Mouse (Mus musculus): ENCODE data around the gene Vmn2r91. TPM values are rescaled to one million over a fixed set of nuclear protein-coding genes. Genes with fewer than 3 reads are reported as not detected.
"Not testable (repeated sequence)": the region's sequence is repeated elsewhere in the genome, so short reads cannot be mapped to it uniquely, and the experiment has no call there.

Gene Vmn2r91
- not detected in 2 replicates for polyA plus RNA-seq (2012; ENCODE audit: insufficient read depth, insufficient read length, missing spikeins)

DNA sequence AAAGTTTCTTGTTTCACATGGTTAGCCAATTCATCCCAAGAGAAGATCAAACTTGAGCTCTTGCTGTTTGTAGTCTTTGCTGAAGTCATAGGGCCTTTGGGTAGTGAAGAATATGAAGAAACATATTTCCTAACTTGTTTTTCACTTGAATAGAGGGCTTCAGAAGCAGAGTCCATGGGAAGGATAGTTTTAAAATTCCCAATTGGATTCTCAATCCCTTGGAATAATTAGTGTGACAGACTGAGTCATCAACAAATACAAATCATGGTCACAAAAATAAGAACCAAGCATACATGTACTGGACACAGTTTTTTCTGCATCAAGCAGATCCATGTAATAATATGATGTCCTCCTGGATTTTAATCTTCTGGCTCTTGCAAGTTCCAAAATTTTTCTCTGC is at the start of gene Vmn2r91:
Gene Vmn2r91, plus strand, starts transcription at position 301 of the 400 bp plus-strand sequence.
- H3K27ac ChIP-seq (replicated peaks; ENCODE audit: low read depth, low read length); H3K4me1 ChIP-seq (ENCODE audit: control insufficient read depth, insufficient read depth, insufficient read length, low read length); H3K4me3 ChIP-seq (ENCODE audit: insufficient read depth, low read depth, low read length): not testable (repeated sequence)

DNA sequence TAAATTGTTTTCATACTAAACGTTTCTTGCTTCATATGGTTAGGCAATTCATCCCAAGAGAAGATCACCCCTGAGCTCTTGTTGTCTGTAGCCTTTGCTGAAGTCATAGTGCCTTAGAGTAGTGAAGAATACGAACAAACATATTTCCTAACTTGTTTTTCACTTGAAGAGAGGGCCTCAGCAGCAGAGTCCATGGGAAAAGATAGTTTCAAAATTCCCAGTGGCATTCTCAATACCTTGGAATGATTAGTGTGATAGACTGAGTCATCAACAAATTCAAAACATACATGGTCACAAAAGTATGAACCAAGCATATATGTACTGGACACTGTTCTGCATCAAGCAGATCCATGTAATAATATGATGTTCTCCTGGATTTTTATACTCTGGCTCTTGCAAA is 35.7 kb upstream of the Vmn2r91 start, which contains the start of gene Vmn2r124:
Gene Vmn2r124, plus strand, starts transcription at position 301 of the 400 bp plus-strand sequence.
- no peaks in the 10 kb centered on the region for H3K4me1 ChIP-seq (ENCODE audit: control insufficient read depth, insufficient read depth, insufficient read length, low read length)
- H3K4me3 ChIP-seq (ENCODE audit: insufficient read depth, low read depth, low read length) = no peak within 1 kb of the TSS
- H3K27ac ChIP-seq (replicated peaks; ENCODE audit: low read depth, low read length) = no peak within 1 kb of the TSS

DNA sequence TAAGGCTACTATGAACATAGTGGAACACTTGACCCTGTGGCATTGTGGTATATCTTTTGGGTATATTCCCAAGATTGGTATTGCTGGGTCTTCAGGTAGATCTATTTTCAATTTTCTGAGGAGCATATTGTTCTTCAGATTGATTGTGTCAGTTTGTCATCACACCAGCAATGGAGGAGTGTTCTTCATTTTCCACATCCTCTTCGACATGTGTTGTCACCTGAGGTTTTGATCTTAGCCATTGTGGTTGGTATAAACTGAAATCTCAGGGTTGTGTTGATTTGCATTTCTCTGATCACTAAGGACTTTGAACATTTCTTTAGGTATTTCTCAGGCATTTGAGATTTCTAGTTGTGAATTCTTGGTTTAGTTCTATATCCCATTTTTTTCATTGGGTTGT is 10.8 kb downstream of the Vmn2r91 start:
- not testable (repeated sequence) for H3K4me1 ChIP-seq (ENCODE audit: control insufficient read depth, insufficient read depth, insufficient read length, low read length); H3K27ac ChIP-seq (replicated peaks; ENCODE audit: low read depth, low read length); H3K4me3 ChIP-seq (ENCODE audit: insufficient read depth, low read depth, low read length)

DNA sequence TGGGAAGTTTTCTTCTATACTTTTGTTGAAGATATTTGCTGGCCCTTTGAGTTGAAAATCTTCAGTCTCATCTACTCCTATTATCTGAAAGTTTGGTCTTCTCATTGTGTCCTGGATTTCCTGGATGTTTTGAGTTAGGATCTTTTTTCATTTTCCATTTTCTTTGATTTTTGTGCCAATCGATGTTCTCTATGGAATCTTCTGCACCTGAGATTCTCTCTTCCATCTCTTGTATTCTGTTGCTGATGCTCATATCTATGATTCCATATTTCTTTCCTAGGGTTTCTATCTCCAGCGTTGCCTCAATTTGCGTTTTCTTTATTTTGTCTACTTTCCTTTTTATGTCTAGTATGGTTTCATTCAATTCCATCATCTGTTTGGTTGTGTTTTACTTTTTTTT is 17.4 kb downstream of the Vmn2r91 start:
- not testable (repeated sequence) for H3K27ac ChIP-seq (replicated peaks; ENCODE audit: low read depth, low read length); H3K4me1 ChIP-seq (ENCODE audit: control insufficient read depth, insufficient read depth, insufficient read length, low read length); H3K4me3 ChIP-seq (ENCODE audit: insufficient read depth, low read depth, low read length)

DNA sequence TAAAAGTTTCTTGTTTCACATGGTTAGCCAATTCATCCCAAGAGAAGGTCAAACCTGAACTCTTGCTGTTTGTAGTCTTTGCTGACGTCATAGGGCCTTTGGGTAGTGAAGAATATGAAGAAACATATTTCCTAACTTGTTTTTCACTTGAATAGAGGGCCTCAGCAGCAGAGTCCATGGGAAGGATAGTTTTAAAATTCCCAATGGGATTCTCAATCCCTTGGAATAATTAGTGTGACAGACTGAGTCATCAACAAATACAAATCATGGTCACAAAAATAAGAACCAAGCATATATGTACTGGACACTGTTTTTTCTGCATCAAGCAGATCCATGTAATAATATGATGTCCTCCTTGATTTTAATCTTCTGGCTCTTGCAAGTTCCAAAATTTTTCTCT is 66.8 kb downstream of the Vmn2r91 start, which contains the start of gene Vmn2r92:
Gene Vmn2r92, plus strand, starts transcription at position 301 of the 400 bp plus-strand sequence.
- H3K4me3 ChIP-seq (ENCODE audit: insufficient read depth, low read depth, low read length); H3K4me1 ChIP-seq (ENCODE audit: control insufficient read depth, insufficient read depth, insufficient read length, low read length); H3K27ac ChIP-seq (replicated peaks; ENCODE audit: low read depth, low read length): not testable (repeated sequence)

DNA sequence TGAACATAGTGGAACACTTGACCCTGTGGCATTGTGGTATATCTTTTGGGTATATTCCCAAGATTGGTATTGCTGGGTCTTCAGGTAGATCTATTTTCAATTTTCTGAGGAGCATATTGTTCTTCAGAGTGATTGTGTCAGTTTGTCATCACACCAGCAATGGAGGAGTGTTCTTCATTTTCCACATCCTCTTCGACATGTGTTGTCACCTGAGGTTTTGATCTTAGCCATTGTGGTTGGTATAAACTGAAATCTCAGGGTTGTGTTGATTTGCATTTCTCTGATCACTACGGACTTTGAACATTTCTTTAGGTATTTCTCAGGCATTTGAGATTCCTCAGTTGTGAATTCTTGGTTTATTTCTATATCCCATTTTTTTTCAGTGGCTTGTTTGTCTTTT is 76.4 kb downstream of the Vmn2r91 start:
- not testable (repeated sequence) for H3K4me1 ChIP-seq (ENCODE audit: control insufficient read depth, insufficient read depth, insufficient read length, low read length); H3K27ac ChIP-seq (replicated peaks; ENCODE audit: low read depth, low read length); H3K4me3 ChIP-seq (ENCODE audit: insufficient read depth, low read depth, low read length)

Other genes starting within 250 kb of the Vmn2r91 start
- gene Has1, start 229.8 kb upstream of the Vmn2r91 start, polyA plus RNA-seq (2012; ENCODE audit: insufficient read depth, insufficient read length, missing spikeins) = 1.5 TPM in 1 of 2 replicates, not detected in the other
- 2.6 TPM in 1 of 2 replicates, not detected in the other for gene Fpr1, start 201.1 kb upstream of the Vmn2r91 start, polyA plus RNA-seq (2012; ENCODE audit: insufficient read depth, insufficient read length, missing spikeins)
- gene Fpr2, start 197.2 kb upstream of the Vmn2r91 start, polyA plus RNA-seq (2012; ENCODE audit: insufficient read depth, insufficient read length, missing spikeins) = 1.3 and 1.6 TPM in 2 replicates
- not detected in 2 replicates for gene Fpr3, start 197.2 kb upstream of the Vmn2r91 start, polyA plus RNA-seq (2012; ENCODE audit: insufficient read depth, insufficient read length, missing spikeins)
- gene Fpr-rs4, start 63.3 kb upstream of the Vmn2r91 start, polyA plus RNA-seq (2012; ENCODE audit: insufficient read depth, insufficient read length, missing spikeins) = not detected in 2 replicates
- gene Vmn2r124, start 35.6 kb upstream of the Vmn2r91 start, polyA plus RNA-seq (2012; ENCODE audit: insufficient read depth, insufficient read length, missing spikeins) = not detected in 2 replicates
- gene Vmn2r92, start 66.9 kb downstream of the Vmn2r91 start, polyA plus RNA-seq (2012; ENCODE audit: insufficient read depth, insufficient read length, missing spikeins) = not detected in 2 replicates
- gene Vmn2r94, start 192.7 kb downstream of the Vmn2r91 start, polyA plus RNA-seq (2012; ENCODE audit: insufficient read depth, insufficient read length, missing spikeins) = not detected in 2 replicates
- gene Vmn2r93, start 213.1 kb downstream of the Vmn2r91 start, polyA plus RNA-seq (2012; ENCODE audit: insufficient read depth, insufficient read length, missing spikeins) = not detected in 2 replicates

All from brown adipose tissue, adult 24 weeks (tissue).